11 mouse cellular contexts compared by ENCODE assay signal in the genomic region with DNA sequence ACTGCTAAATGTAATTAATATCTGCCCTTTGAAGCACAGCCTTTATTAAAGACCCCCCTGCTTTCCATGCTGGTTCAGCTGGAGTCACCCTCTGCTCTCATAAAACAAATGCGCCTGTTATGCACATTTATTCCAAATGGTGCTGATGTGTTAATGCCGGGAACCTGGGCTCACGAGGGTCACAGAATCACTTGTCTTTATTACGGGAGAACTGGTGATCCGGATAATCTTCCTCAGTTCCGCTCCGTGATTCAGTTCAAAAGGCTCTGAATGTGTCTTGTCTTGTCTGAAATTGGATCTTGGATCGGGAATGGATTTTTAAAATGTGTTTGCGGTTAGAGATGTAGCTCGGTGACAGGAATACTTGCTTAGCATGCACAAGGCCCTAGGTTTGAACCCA.
DNase-seq lines count a peak whose midpoint lies in the region; ATAC-seq and TF ChIP-seq lines count a peak whose summit lies in the region.
"Had no signal": no experiment of that assay in that cellular context is flagged by ENCODE, and none has a peak within 500 bp of the region (broad histone marks: within the 10 kb centered on the region; RNA-seq: fewer than 3 reads in every experiment).

No protein-coding gene starts in this region.

- H3K27ac ChIP-seq in limb, embryonic 13.5 days, result no peak overlapping the region
- H3K27ac ChIP-seq in limb, embryonic 10.5 days, result no peak overlapping the region
- H3K27ac ChIP-seq in forebrain, embryonic 15.5 days (replicated peaks), result peak overlapping the region; percentile 75
- 0 out of 2 replicates have a peak overlapping the region, but pooled peaks have one; percentile 13 for H3K27ac ChIP-seq in kidney, postnatal 0 days
- peak overlapping the region; percentile 84 for H3K27ac ChIP-seq in neural tube, embryonic 15.5 days (replicated peaks)
- H3K27ac ChIP-seq: embryonic facial prominence, embryonic 12.5 days; limb, embryonic 12.5 days had no signal

- no peak for TF ChIP-seq CTCF in kidney, postnatal 0 days (IDR thresholded peaks at IDR 0.05; ENCODE audit: low read depth)
- no peak for TF ChIP-seq CTCF in lung, adult 2 months (IDR thresholded peaks at IDR 0.05; ENCODE audit: insufficient read depth, low read length)

- TF ChIP-seq POLR2A in lung, adult 2 months (IDR thresholded peaks at IDR 0.05; ENCODE audit: borderline replicate concordance, extremely low read depth, low read depth, low read length), result no peak

- H3K4me3 ChIP-seq in limb, embryonic 13.5 days, result no peak overlapping the region
- no peak overlapping the region for H3K4me3 ChIP-seq in limb, embryonic 10.5 days
- no peak overlapping the region for H3K4me3 ChIP-seq in forebrain, embryonic 15.5 days
- H3K4me3 ChIP-seq in kidney, postnatal 0 days (replicated peaks; ENCODE audit: low read depth, low read length), result no peak overlapping the region
- no peak overlapping the region for H3K4me3 ChIP-seq in neural tube, embryonic 15.5 days (replicated peaks)
- no peak overlapping the region for H3K4me3 ChIP-seq in lung, adult 2 months (replicated peaks; ENCODE audit: extremely low read depth, low read depth, low read length)
- H3K4me3 ChIP-seq: embryonic facial prominence, embryonic 12.5 days; limb, embryonic 12.5 days; myocyte had no signal

- no peaks in the 10 kb centered on the region for H3K36me3 ChIP-seq in limb, embryonic 13.5 days
- H3K36me3 ChIP-seq in limb, embryonic 10.5 days, result no peaks in the 10 kb centered on the region
- H3K36me3 ChIP-seq in forebrain, embryonic 15.5 days, result no peaks in the 10 kb centered on the region
- no peaks in the 10 kb centered on the region for H3K36me3 ChIP-seq in kidney, postnatal 0 days (ENCODE audit: insufficient read depth, low read length)
- no peaks in the 10 kb centered on the region for H3K36me3 ChIP-seq in neural tube, embryonic 15.5 days
- H3K36me3 ChIP-seq: embryonic facial prominence, embryonic 12.5 days; limb, embryonic 12.5 days had no signal

- DNase-seq in limb, embryonic 10.5 days (ENCODE audit: low spot score), result no peak
- DNase-seq in kidney, postnatal 0 days (ENCODE audit: low spot score), result peak; percentile 41
- DNase-seq in thymus, postnatal 0 days (ENCODE audit: low spot score), result no peak
- no peak for DNase-seq in lung, adult 2 months
- DNase-seq: thymus, adult 18-20 months had no signal

- H3K9ac ChIP-seq in limb, embryonic 13.5 days, result no peak overlapping the region
- no peak overlapping the region for H3K9ac ChIP-seq in forebrain, embryonic 15.5 days (replicated peaks)
- no peak overlapping the region for H3K9ac ChIP-seq in kidney, postnatal 0 days (ENCODE audit: low read depth, low read length)
- no peak overlapping the region for H3K9ac ChIP-seq in neural tube, embryonic 15.5 days (replicated peaks)
- H3K9ac ChIP-seq: embryonic facial prominence, embryonic 12.5 days; limb, embryonic 12.5 days had no signal

- peak; percentile 15; the same call in 1 of the 2 replicates for ATAC-seq in limb, embryonic 13.5 days (ENCODE audit: low FRiP score, low read depth)
- ATAC-seq in forebrain, embryonic 15.5 days (replicated peaks), result no peak
- ATAC-seq in kidney, postnatal 0 days (replicated peaks; ENCODE audit: low FRiP score, low read depth), result no peak
- ATAC-seq in neural tube, embryonic 15.5 days (ENCODE audit: low FRiP score), result peak; percentile 19; the same call in 1 of the 2 replicates

- no peak overlapping the region for H3K4me2 ChIP-seq in limb, embryonic 13.5 days (replicated peaks)
- H3K4me2 ChIP-seq in forebrain, embryonic 15.5 days (replicated peaks), result no peak overlapping the region
- H3K4me2 ChIP-seq in kidney, postnatal 0 days (ENCODE audit: low read length), result no peak overlapping the region
- H3K4me2 ChIP-seq in neural tube, embryonic 15.5 days, result peak overlapping the region; percentile 40
- H3K4me2 ChIP-seq: embryonic facial prominence, embryonic 12.5 days; limb, embryonic 12.5 days had no signal

- 37% methylated on average over 10 of the region's 10 CpGs for WGBS in limb, embryonic 13.5 days
- WGBS in limb, embryonic 10.5 days, result 78% methylated on average over 10 of the region's 10 CpGs
- WGBS in forebrain, embryonic 15.5 days, result 29% methylated on average over 10 of the region's 10 CpGs
- 49% methylated on average over 10 of the region's 10 CpGs for WGBS in kidney, postnatal 0 days
- 20% methylated on average over 10 of the region's 10 CpGs for WGBS in neural tube, embryonic 15.5 days
- WGBS in lung, adult 2 months, result 91% methylated on average over 10 of the region's 10 CpGs

- H3K4me1 ChIP-seq in limb, embryonic 13.5 days, result peaks cover 16% of the 10 kb centered on the region
- peaks cover 20% of the 10 kb centered on the region for H3K4me1 ChIP-seq in limb, embryonic 10.5 days
- H3K4me1 ChIP-seq in forebrain, embryonic 15.5 days, result peaks cover 41% of the 10 kb centered on the region
- H3K4me1 ChIP-seq in kidney, postnatal 0 days (replicated peaks; ENCODE audit: insufficient read depth, low read length), result peaks cover 8% of the 10 kb centered on the region; the same call in 1 of the 2 replicates
- peaks cover 66% of the 10 kb centered on the region for H3K4me1 ChIP-seq in neural tube, embryonic 15.5 days
- no peaks in the 10 kb centered on the region for H3K4me1 ChIP-seq in lung, adult 2 months (ENCODE audit: control insufficient read depth, insufficient read depth, low read length)

- no peaks in the 10 kb centered on the region; the same call in 1 of the 2 replicates for H3K9me3 ChIP-seq in limb, embryonic 13.5 days
- H3K9me3 ChIP-seq in limb, embryonic 10.5 days (replicated peaks), result no peaks in the 10 kb centered on the region
- H3K9me3 ChIP-seq in forebrain, embryonic 15.5 days, result no peaks in the 10 kb centered on the region
- H3K9me3 ChIP-seq in kidney, postnatal 0 days (replicated peaks; ENCODE audit: low read length), result no peaks in the 10 kb centered on the region
- H3K9me3 ChIP-seq in neural tube, embryonic 15.5 days (replicated peaks), result no peaks in the 10 kb centered on the region
- H3K9me3 ChIP-seq: embryonic facial prominence, embryonic 12.5 days; limb, embryonic 12.5 days had no signal

- H3K27me3 ChIP-seq in limb, embryonic 13.5 days, result no peaks in the 10 kb centered on the region
- no peaks in the 10 kb centered on the region for H3K27me3 ChIP-seq in limb, embryonic 10.5 days (ENCODE audit: low read depth, poor library complexity, severe bottlenecking)
- H3K27me3 ChIP-seq in forebrain, embryonic 15.5 days, result no peaks in the 10 kb centered on the region
- no peaks in the 10 kb centered on the region for H3K27me3 ChIP-seq in kidney, postnatal 0 days (ENCODE audit: insufficient read depth, low read length)
- no peaks in the 10 kb centered on the region for H3K27me3 ChIP-seq in neural tube, embryonic 15.5 days (replicated peaks)
- H3K27me3 ChIP-seq: embryonic facial prominence, embryonic 12.5 days; limb, embryonic 12.5 days had no signal

Comparison
In these comparisons a context has a peak if more than half of its experiments do, and no peak if none do; other contexts are left out.
1. ATAC-seq: peak in limb, embryonic 13.5 days (single experiment) and neural tube, embryonic 15.5 days (single experiment); none in forebrain, embryonic 15.5 days (single experiment) and kidney, postnatal 0 days (single experiment).
2. H3K27ac ChIP-seq: peak in forebrain, embryonic 15.5 days (single experiment), kidney, postnatal 0 days (single experiment) and neural tube, embryonic 15.5 days (single experiment); none in limb, embryonic 13.5 days (single experiment) and limb, embryonic 10.5 days (single experiment).